Mouse (Mus musculus): ENCODE results near the gene Zfp780b.

Zfp780b gene

DNA sequence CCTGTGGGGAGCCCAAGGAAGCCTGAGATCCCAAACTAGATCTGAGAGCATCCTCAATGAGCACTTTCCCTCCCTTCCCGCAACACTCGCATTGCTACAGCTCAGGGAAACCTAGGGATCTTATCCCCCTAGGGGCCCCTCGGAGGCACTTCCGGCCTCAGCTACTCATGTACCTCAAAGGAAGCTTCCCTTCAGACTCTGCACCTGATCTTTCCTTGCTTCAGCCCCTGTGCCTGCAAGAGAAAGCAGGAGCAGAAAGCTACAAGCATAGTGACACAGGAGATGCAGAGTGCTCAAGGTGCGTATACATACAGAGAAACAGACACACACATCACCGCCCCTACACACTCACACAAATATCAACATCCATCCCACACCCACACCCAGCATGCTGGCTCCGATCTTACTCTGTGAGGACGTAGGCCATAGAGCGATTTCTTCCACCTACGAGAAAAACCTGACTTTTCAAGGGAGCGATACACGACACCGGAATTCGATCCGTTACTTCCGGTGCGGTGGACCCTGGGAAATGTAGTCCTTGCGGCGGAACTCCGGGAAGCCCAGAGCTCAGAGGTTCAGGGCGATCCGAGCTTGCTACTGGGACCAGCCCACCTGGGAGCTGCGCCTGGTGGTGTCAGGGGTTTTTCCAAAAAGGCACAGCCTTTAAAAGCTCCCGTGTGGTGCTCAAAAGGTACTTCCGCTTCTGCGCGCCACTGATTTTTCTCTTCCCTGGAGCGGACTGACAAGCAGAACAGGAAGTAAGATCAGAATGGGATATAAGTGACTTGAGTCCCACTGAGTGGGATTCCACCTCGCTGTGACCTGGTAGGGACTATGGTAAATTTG, at the start of gene Zfp780b:
Gene Zfp780b (minus strand): TSS at position 489 of the 846 bp plus-strand sequence.
- in situ Hi-C loops (cut with MboI, MseI): no loop called here

DNA sequence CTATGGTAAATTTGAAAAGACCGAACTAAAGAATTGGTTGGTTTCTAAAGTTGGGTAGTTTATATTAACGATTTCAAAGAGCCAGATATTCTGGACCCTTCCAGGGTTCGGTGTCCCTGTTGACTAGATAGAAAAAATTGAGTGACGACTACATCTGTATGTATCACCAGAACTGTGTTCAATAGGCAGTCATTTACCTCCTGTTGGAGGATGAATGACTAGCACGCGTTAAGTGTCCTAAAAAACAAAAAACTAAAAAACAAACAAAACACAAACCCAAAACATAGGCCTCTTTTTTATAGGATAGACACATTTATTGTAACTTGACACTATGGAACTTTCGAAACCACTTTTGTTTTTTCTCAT, 35.5 kb upstream of the Zfp780b start:
- in situ Hi-C loops (cut with MboI, MseI): no loop called here

DNA sequence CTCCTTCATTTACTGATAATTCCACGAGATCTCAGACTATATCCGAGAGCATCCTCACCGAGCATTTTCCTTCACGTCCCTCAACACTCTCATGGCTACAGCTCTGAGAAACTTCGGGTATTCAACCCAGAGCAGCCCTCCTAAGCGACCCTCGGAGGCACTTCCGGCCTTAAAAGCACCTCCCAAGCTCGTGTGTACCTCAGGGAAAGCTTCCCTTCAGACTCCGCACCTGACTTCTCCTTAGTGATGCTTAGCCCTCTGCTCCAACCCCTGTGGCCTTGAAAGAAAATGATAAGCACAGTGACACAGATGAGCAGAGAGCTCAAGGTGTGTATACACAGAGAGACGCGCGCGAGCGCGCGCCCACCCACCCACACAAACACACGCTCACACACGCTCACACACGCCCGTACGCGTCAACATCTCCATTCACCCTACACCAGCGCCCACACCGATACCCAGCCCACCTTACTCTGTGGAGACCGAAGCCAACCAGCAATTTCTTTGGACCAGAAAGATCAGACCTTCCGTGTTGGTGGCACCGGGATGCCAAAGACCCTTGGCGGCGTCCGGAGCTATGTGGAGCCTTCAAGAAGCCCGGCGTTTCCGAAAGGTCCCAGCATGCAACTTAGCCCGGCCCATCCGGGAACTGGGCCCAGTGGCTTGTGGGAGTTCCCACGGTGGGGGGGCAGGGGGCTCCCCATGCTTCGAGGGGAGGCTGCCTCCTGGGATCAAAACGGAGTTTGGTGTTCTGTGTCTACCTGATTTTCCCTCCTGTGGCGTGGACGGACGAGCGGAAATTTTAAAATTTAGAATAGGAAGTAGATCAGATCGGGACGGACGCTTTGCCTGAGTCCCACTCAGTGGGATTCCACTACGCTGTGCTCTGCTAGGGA, 34.8 kb upstream of the Zfp780b start, which contains the start of gene Zfp850:
Gene Zfp850 (minus strand): TSS at position 567 of the 896 bp plus-strand sequence.
- in situ Hi-C loops (cut with MboI, MseI): no loop called here

DNA sequence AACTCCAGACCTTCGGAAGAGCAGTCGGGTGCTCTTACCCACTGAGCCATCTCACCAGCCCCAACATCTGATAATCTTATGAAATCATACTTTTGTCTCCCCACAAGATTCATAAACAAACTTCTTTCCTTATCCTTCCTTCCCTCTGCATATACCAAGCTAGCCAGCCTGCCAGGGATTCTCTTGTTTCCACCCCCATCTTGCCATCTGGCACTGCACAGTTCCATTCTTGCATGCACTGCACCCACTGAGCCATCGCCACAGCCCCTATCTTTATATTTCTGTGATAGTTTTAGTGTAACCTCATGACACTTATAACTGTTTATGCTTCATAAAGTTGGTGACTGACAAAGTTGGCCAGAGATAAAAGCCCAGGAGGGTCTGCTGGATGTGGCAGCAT, 31.3 kb upstream of the Zfp780b start:
- in situ Hi-C loops (cut with MboI, MseI): no loop called here

DNA sequence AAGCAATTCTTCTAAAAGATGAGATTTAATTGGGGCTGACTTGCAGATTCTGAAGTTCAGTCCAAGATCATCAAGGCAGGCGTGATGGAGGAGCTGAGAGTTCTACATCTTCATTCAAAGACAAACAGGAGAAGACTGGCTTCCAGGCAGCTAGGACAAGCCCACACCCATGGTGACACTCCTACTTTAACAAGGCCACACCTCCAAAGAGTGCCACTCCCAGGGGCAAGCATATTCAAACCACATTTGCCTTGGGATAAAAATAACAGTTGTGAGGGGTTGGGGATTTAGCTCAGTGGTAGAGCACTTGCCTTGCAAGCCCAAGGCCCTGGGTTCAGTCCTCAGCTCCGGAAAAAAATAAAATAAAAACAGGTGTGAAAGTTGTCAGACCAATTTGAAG, 3.2 kb upstream of the Zfp780b start:
- in situ Hi-C loops (cut with MboI, MseI): no loop called here

DNA sequence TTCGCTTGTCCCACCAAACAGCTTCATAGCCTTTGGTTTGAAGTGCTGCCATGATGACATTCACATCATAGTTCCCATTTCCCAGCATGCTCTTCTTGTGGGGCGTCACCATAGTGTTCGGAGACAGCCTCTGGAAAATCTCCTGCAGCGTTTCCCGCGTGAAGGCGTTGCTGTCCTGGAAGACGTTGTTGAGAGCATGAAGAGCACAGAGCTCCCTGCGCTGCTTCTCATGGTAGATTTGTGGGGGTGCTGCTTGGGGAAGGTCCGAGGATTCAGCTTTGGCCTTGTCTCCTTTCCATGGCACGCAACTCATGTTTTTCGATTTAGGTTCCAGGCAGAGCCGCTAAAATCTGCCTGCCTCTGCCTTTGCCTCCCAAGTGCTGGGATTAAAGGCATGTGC, 29.5 kb downstream of the Zfp780b start:
- in situ Hi-C loops (cut with MboI, MseI): loop anchor here in 1 of 2 experiments (10.0 kb wide), 1 partner anchor 1145 kb away; no protein-coding TSS in a partner anchor

DNA sequence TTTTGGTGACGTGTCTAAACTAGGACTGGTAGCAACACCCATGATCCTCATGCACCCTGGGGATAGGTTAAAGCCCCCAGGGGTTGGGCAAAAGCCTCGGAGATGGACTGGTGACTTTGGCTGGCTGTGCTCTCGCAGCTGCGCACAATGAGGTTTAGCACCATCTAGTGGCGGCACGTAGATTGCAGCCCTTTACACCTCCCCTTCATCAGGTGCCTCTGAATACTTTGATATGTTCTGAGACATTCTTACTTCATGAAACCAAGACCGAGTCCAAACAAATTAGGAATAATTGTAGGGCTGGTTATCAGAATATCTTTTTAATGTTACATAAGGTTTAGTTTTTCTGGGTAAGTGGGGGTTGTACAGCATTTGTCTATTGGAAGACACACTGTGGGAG, 37.1 kb downstream of the Zfp780b start:
- in situ Hi-C loops (cut with MboI, MseI): loop anchor here in 1 of 2 experiments (10.0 kb wide), 1 partner anchor 1153 kb away; no protein-coding TSS in a partner anchor

DNA sequence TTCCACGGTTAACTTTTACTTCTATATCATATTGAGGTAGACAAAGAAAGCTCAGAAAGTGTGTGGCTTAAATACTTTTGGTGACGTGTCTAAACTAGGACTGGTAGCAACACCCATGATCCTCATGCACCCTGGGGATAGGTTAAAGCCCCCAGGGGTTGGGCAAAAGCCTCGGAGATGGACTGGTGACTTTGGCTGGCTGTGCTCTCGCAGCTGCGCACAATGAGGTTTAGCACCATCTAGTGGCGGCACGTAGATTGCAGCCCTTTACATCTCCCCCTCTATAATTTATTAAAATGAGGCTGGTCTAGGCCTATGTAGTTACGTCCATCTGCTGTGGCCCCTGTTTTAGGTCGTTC, 45.2 kb downstream of the Zfp780b start:
- in situ Hi-C loops (cut with MboI, MseI): loop anchor here in 1 of 2 experiments (5.0 kb wide), 1 partner anchor 96 kb away; the partner anchor contains the start of gene Zfp59

DNA sequence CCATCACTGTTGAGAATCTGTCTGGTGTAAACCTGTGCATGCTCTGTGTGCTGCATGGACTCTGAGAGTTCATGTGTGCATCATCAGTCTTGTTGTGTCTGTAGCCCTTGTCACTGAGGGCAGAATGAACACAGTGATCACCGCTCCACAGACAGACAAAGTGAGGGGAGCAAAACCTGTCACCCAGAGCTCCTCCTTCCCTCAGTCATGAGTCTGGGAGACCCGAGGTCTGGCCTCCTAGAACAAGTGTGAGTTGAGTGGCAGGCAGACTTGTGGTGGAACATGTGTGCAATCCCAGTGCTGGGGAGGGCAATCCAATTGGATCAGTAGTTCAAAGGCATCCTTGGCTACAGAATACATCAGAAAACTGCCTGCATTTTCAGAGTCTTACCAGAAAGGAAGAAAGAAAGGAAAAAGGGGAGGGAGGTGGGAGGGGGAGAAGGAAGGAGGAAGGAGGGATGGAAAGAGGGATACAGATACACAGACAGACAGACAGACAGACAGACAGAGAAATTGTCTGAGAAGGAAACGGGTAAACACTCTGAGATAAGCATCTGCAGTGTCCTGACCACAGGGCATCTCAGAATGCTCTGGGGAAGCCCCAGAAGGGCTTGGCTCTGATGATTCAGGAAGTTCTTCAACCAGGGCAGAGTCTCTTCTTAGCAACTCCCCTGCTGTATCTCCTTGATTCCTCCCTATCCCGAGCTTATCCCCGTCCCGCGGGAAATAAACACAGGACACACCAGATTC, 45.7 kb downstream of the Zfp780b start:
- in situ Hi-C loops (cut with MboI, MseI): loop anchor here in 1 of 2 experiments (5.0 kb wide), 1 partner anchor 96 kb away; the partner anchor contains the start of gene Zfp59

DNA sequence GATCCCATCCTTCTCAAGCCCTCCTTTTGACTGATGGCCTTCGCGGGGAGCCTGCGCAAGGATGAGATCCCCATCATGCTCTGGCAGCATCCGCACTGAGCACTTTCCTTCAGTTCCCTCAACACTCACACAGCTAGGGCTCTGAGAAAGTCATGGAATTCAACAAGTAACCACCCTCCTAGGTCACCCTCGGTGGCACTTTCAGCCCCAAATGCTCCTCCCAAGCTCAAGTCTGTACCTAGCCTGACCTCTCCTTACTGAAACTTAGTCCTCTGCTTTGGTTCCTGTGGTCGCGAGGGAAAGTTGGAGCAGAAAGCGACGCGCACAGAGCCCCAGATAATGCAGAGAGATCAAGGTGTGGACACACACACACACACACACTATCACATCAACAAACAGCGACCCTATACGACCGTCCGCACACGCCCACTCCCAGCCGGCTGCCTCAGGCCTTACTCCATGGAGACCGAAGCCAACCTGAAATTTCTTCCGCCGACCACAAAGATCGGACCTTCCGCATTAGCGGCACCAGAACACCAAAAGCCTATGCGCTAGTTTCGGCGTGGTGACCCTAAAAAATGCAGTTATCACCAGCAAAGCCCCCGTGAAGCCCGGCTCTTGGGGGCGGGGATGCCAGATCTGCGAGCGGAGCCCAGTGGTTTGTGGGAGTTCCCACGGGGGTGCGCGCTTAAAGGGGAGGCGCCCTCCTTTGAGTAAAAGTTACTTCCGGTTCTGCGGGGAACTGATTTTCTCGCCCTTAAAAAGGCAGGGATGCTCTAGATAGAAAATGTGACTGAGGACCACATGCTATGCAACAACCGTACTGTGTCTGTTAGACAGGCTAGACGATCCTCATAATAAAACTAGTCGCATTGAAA, 49.9 kb downstream of the Zfp780b start, which contains the start of gene Zfp974:
Gene Zfp974 (minus strand): TSS at position 643 of the 878 bp plus-strand sequence.
- in situ Hi-C loops (cut with MboI, MseI): loop anchor here (5.0 kb wide), 1 partner anchor 67 kb away; no protein-coding TSS in a partner anchor

DNA sequence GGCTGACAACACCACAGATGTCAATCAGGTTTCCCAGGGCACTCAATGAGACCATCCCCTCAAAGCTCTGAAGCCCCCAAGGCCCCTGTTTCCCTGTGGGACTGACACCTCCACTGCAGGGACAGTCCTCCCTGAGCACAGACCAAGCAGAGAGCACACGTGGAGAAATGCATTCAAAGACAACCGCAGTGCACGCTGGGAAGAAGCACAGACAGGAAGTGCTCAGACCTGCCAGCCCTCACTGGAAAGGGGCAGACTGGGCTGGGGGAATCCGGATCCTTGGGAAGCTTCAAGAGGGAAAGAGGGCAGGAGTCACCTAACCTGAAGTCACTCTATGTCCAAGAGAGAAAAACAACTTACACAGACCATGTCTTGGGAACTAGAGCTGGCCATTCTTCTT, 51.9 kb downstream of the Zfp780b start:
- in situ Hi-C loops (cut with MboI, MseI): loop anchor here (5.0 kb wide), 1 partner anchor 65 kb away; no protein-coding TSS in a partner anchor

DNA sequence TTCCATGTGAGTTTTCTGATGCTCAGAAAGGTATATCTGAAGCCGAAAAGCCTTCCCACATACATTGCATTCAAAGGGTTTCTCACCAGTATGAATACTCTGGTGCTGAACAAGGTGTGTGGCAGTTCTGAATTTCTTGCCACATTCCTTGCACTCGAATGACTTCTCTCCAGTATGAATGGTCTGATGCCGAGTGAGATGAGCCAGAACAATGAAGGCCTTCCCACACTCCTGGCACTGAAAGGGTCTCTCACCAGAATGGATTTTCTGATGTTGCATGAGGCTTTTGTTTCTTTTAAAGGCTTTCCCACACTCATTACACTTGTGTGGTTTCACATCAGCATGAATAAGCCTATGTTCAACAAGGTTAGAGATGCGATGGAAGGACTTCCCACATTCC, 68.0 kb downstream of the Zfp780b start:
- in situ Hi-C loops (cut with MboI, MseI): loop anchor here in 1 of 2 experiments (5.0 kb wide), 1 partner anchor 51 kb away; no protein-coding TSS in a partner anchor

Measured in T-helper 17 cell (primary cell).